Mouse (Mus musculus): Measurements from ENCODE around the gene Deup1. TPM values are rescaled to one million over a fixed set of nuclear protein-coding genes. Genes with fewer than 3 reads are reported as not detected.

The Deup1 gene
- polyA plus RNA-seq, 1 experiment from 2014 or later = 0.14 TPM

GRCm38 (mm10) chr9:15619020-15619590, 8.6 kb downstream of the Deup1 start:
- Histone ChIP-seq H3K27me3 (no peaks in the 10 kb centered on the region), H3K4me2 (no peak overlapping the region), H3K4me3 (no peak overlapping the region), H3K36me3 (no peaks in the 10 kb centered on the region), H3K9me3 (no peaks in the 10 kb centered on the region), H3K27ac (replicated peaks) (no peak overlapping the region), H3K9ac (no peak overlapping the region), H3K4me1 (replicated peaks) (0 out of 2 replicates have a peak, but pooled peaks cover 6% of the 10 kb centered on the region)
- peak; percentile 71; the same call in 1 of the 2 replicates for ATAC-seq (ENCODE audit: low read depth)
- 50% methylated on average over 10 of the region's 10 CpGs for WGBS

- 55% methylated on average over 7 of the region's 7 CpGs for WGBS
- H3K9me3 ChIP-seq = no peaks in the 10 kb centered on the region
- ATAC-seq (ENCODE audit: low read depth) = no peak
- no peak overlapping the region for H3K4me3 ChIP-seq
- no peaks in the 10 kb centered on the region for H3K27me3 ChIP-seq
- H3K27ac ChIP-seq (replicated peaks) = no peak overlapping the region
- H3K36me3 ChIP-seq = no peaks in the 10 kb centered on the region
- no peak overlapping the region for H3K4me2 ChIP-seq
- H3K4me1 ChIP-seq (replicated peaks) = 0 out of 2 replicates have a peak, but pooled peaks cover 6% of the 10 kb centered on the region
- no peak overlapping the region for H3K9ac ChIP-seq
Measured at GRCm38 (mm10) chr9:15617061-15617460, 10.7 kb downstream of the Deup1 start.

GRCm38 (mm10) chr9:15616471-15616870, 11.3 kb downstream of the Deup1 start:
- H3K4me1 ChIP-seq (replicated peaks) = 0 out of 2 replicates have a peak, but pooled peaks cover 6% of the 10 kb centered on the region
- H3K36me3 ChIP-seq = no peaks in the 10 kb centered on the region
- no peaks in the 10 kb centered on the region for H3K27me3 ChIP-seq
- H3K4me3 ChIP-seq = no peak overlapping the region
- no peak overlapping the region for H3K27ac ChIP-seq (replicated peaks)
- ATAC-seq (ENCODE audit: low read depth) = no peak
- H3K9me3 ChIP-seq = no peaks in the 10 kb centered on the region
- H3K9ac ChIP-seq = no peak overlapping the region
- WGBS = 73% methylated on average over 6 of the region's 6 CpGs
- H3K4me2 ChIP-seq = no peak overlapping the region

- ATAC-seq (ENCODE audit: low read depth) = no peak
- H3K27ac ChIP-seq (replicated peaks) = no peak overlapping the region
- 97% methylated on average over 5 of the region's 5 CpGs for WGBS
- H3K36me3 ChIP-seq = no peaks in the 10 kb centered on the region
- no peak overlapping the region for H3K4me3 ChIP-seq
- no peaks in the 10 kb centered on the region for H3K4me1 ChIP-seq (replicated peaks)
- no peak overlapping the region for H3K9ac ChIP-seq
- no peaks in the 10 kb centered on the region for H3K9me3 ChIP-seq
- no peaks in the 10 kb centered on the region for H3K27me3 ChIP-seq
- no peak overlapping the region for H3K4me2 ChIP-seq
Measured at GRCm38 (mm10) chr9:15609280-15609930, 18.3 kb downstream of the Deup1 start.

GRCm38 (mm10) chr9:15607601-15608000, 20.1 kb downstream of the Deup1 start:
- ATAC-seq (ENCODE audit: low read depth) = no peak
- WGBS = 89% methylated on average over 2 of the region's 2 CpGs
- no peaks in the 10 kb centered on the region for H3K36me3 ChIP-seq
- no peak overlapping the region for H3K27ac ChIP-seq (replicated peaks)
- no peak overlapping the region for H3K4me2 ChIP-seq
- H3K9me3 ChIP-seq = no peaks in the 10 kb centered on the region
- H3K4me1 ChIP-seq (replicated peaks) = no peaks in the 10 kb centered on the region
- no peak overlapping the region for H3K4me3 ChIP-seq
- no peaks in the 10 kb centered on the region for H3K27me3 ChIP-seq
- no peak overlapping the region for H3K9ac ChIP-seq

- Histone ChIP-seq H3K4me1 (replicated peaks) (no peaks in the 10 kb centered on the region), H3K9me3 (no peaks in the 10 kb centered on the region), H3K9ac (no peak overlapping the region), H3K36me3 (no peaks in the 10 kb centered on the region), H3K4me2 (no peak overlapping the region), H3K27me3 (no peaks in the 10 kb centered on the region), H3K27ac (replicated peaks) (no peak overlapping the region), H3K4me3 (no peak overlapping the region)
- ATAC-seq (ENCODE audit: low read depth) = no peak
- WGBS = 73% methylated on average over 8 of the region's 8 CpGs
Measured at GRCm38 (mm10) chr9:15603156-15603555, 24.6 kb downstream of the Deup1 start.

- no peak overlapping the region for H3K4me3 ChIP-seq
- 70% methylated on average over 5 of the region's 5 CpGs for WGBS
- no peaks in the 10 kb centered on the region for H3K36me3 ChIP-seq
- ATAC-seq (ENCODE audit: low read depth) = no peak
- H3K27me3 ChIP-seq = no peaks in the 10 kb centered on the region
- no peak overlapping the region for H3K27ac ChIP-seq (replicated peaks)
- H3K9me3 ChIP-seq = no peaks in the 10 kb centered on the region
- no peak overlapping the region for H3K9ac ChIP-seq
- H3K4me1 ChIP-seq (replicated peaks) = peaks cover 4% of the 10 kb centered on the region; the same call in 1 of the 2 replicates
- no peak overlapping the region for H3K4me2 ChIP-seq
Measured at GRCm38 (mm10) chr9:15600859-15601540, 26.7 kb downstream of the Deup1 start.

GRCm38 (mm10) chr9:15600156-15600858, 27.4 kb downstream of the Deup1 start:
- no peaks in the 10 kb centered on the region for H3K9me3 ChIP-seq
- H3K4me3 ChIP-seq = no peak overlapping the region
- H3K4me1 ChIP-seq (replicated peaks) = peaks cover 4% of the 10 kb centered on the region; the same call in 1 of the 2 replicates
- H3K36me3 ChIP-seq = no peaks in the 10 kb centered on the region
- no peak overlapping the region for H3K9ac ChIP-seq
- no peaks in the 10 kb centered on the region for H3K27me3 ChIP-seq
- ATAC-seq (ENCODE audit: low read depth) = peak; percentile 44; the same call in 1 of the 2 replicates
- no peak overlapping the region for H3K4me2 ChIP-seq
- 56% methylated on average over 6 of the region's 6 CpGs for WGBS
- H3K27ac ChIP-seq (replicated peaks) = no peak overlapping the region

- no peaks in the 10 kb centered on the region; the same call in 1 of the 2 replicates for H3K9me3 ChIP-seq
- H3K4me3 ChIP-seq = no peak overlapping the region
- H3K36me3 ChIP-seq = no peaks in the 10 kb centered on the region
- H3K4me1 ChIP-seq (replicated peaks) = peaks cover 11% of the 10 kb centered on the region; the same call in 1 of the 2 replicates
- H3K27ac ChIP-seq (replicated peaks) = no peak overlapping the region
- no peaks in the 10 kb centered on the region for H3K27me3 ChIP-seq
- WGBS = 40% methylated on average over 4 of the region's 4 CpGs
- peak; percentile 69; the same call in 1 of the 2 replicates for ATAC-seq (ENCODE audit: low read depth)
- no peak overlapping the region for H3K9ac ChIP-seq
- no peak overlapping the region for H3K4me2 ChIP-seq
Measured at GRCm38 (mm10) chr9:15596598-15596997, 31.1 kb downstream of the Deup1 start.

- Histone ChIP-seq H3K27me3 (no peaks in the 10 kb centered on the region), H3K9me3 (no peaks in the 10 kb centered on the region; the same call in 1 of the 2 replicates), H3K4me2 (no peak overlapping the region), H3K9ac (no peak overlapping the region), H3K27ac (replicated peaks) (no peak overlapping the region), H3K36me3 (no peaks in the 10 kb centered on the region), H3K4me3 (no peak overlapping the region), H3K4me1 (replicated peaks) (peaks cover 11% of the 10 kb centered on the region; the same call in 1 of the 2 replicates)
- 85% methylated on average over 4 of the region's 4 CpGs for WGBS
- no peak for ATAC-seq (ENCODE audit: low read depth)
Measured at GRCm38 (mm10) chr9:15594148-15594547, 33.6 kb downstream of the Deup1 start.

- Histone ChIP-seq H3K27ac (replicated peaks) (no peak overlapping the region), H3K36me3 (no peaks in the 10 kb centered on the region), H3K9me3 (no peaks in the 10 kb centered on the region), H3K4me2 (no peak overlapping the region), H3K27me3 (no peaks in the 10 kb centered on the region), H3K4me3 (no peak overlapping the region), H3K4me1 (replicated peaks) (no peaks in the 10 kb centered on the region), H3K9ac (no peak overlapping the region)
- 62% methylated on average over 6 of the region's 6 CpGs for WGBS
- ATAC-seq (ENCODE audit: low read depth) = no peak
Measured at GRCm38 (mm10) chr9:15587157-15587854, 40.4 kb downstream of the Deup1 start.
